Mouse (Mus musculus): ENCODE data around the gene Rpl27a.

The Rpl27a gene

DNA sequence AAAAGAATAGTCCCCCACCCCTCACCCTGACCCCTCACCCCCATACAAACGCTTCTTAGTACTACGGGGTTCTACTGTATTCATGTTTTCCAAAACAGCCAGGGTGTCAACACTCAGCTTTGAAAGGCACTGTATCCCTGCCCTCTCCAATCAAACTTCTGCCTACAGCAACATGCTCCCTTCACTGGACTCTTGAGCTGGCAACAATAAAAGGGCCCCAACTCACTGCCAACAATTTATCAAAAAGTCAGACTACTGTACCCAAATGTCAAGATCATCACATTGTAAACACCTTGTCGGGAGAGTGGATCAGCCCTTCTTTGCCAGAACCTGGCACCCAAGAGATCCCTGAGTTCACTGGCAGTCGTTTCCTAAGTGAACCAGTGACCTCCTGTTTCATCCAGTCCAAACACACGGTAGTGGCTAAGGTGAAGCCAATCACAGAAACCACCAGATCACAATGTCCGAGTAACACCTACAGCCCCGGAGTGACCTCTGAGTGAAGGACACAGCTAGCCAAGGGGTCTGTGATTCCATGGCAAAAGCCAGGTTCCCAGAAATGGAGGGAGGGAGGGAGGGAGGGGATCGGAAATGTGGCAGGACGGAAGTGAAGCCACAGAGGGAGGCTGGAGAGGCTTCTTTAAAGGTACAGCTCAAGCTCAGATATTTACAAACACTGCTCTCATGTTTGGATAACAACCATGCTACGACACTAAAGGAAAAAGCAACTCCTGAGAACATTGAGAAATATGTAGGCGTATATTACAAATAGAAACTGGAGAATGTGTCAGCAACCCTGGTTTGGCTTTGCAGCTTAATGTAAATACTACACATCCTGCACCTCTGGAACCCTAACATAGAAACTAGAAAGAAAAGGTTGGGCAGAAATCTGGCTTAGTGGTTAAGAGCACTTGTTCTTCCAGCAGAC, 48.2 kb downstream of the Rpl27a start:
- DNase-seq = peak; percentile 42

DNA sequence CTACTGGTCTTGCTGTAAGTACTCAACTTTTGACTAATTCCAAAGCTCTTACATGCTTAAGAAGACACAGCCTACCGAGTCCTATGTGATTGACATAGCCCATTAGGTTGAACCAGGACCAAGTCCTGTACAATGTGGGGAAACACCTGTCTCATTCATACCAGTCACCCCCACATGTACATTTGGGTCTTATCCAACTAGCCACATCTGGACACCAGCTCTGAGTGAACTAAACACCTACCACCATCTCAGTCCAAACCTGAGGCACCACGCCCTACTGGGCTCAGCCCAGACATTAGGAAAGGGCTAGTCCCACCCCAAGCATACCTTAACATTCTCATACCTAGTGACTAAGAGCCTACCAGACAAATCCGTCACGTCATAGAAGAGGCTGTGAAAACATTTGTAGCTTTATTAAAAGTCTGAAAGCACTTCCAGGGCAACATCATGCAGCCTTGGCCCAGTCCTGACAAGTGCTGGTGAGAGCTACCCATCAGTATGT, 49.5 kb downstream of the Rpl27a start:
- DNase-seq = no peak

Data from lung, postnatal 36 days (tissue).